Mouse (Mus musculus) adrenal gland, postnatal 36 days (tissue): ENCODE data around the gene Zfp637. TPM values are rescaled to one million over a fixed set of nuclear protein-coding genes. Genes with fewer than 3 reads are reported as not detected.
"Not testable (repeated sequence)": the region's sequence is repeated elsewhere in the genome, so short reads cannot be mapped to it uniquely, and the experiment has no call there.

Source experiments
- DNase-seq, 2 experiments: peaks; one replicate each; pipeline ENCODE4 v3.0.0; 2021; ENCODE audit warnings: mixed read lengths in 1 of 2
- long read RNA-seq, 2 experiments: library from polyadenylated mRNA; stranded (forward); transcript quantifications; one replicate each; pipeline ENCODE4 v2.0.0; 2021; ENCODE audit warnings: borderline sequencing depth in 2 of 2
- total RNA-seq, 2 experiments: library from RNA; stranded (reverse); gene quantifications; 2 replicates each; pipeline ENCODE4 v1.2.3; 2021

The Zfp637 gene
- 10 to 100 TPM; 32.7 to 42.6 TPM for total RNA-seq
- long read RNA-seq, experiment 1, transcript Zfp637-210 (3 exons, 1,098 nt), result major isoform, 21 of 47 reads
- long read RNA-seq, experiment 1, transcript Zfp637-202 (3 exons, 421 nt), result minor isoform, 8 of 47 reads
- long read RNA-seq, experiment 1, partial matches to known transcripts, result 11 of 47 reads
- long read RNA-seq, experiment 1, other reads (novel, unspliced or antisense), result 2 of 47 reads
- long read RNA-seq, experiment 2, transcript Zfp637-210 (3 exons, 1,098 nt), result major isoform, 14 of 18 reads
- long read RNA-seq, experiment 2, partial matches to known transcripts, result 0 of 18 reads
- long read RNA-seq, experiment 2, other reads (novel, unspliced or antisense), result 0 of 18 reads

- DNase-seq, result peak; percentile 96 to 97
These were observed at the start of gene Zfp637 for GRCm38 (mm10) chr6:117840686-117841510. TSS of gene Zfp637 (plus strand) at chr6:117841180.

- no peak for DNase-seq
These were observed 45.7 kb upstream of the Zfp637 start for GRCm38 (mm10) chr6:117795251-117795650.

- DNase-seq, result no peak
These were observed 40.2 kb upstream of the Zfp637 start for GRCm38 (mm10) chr6:117800824-117801223.

- DNase-seq, result no peak
These were observed 39.2 kb upstream of the Zfp637 start for GRCm38 (mm10) chr6:117801801-117802200.

GRCm38 (mm10) chr6:117807756-117808155, 33.2 kb upstream of the Zfp637 start:
- DNase-seq, result no peak

GRCm38 (mm10) chr6:117809816-117810215, 31.2 kb upstream of the Zfp637 start:
- DNase-seq, result no peak

GRCm38 (mm10) chr6:117810717-117811116, 30.3 kb upstream of the Zfp637 start:
- no peak for DNase-seq

GRCm38 (mm10) chr6:117811256-117811655, 29.7 kb upstream of the Zfp637 start:
- DNase-seq, result no peak

- no peak for DNase-seq
These were observed 26.3 kb upstream of the Zfp637 start for GRCm38 (mm10) chr6:117814681-117815080.

- DNase-seq, result no peak
These were observed 23.9 kb upstream of the Zfp637 start for GRCm38 (mm10) chr6:117817108-117817541.

GRCm38 (mm10) chr6:117820327-117820726, 20.7 kb upstream of the Zfp637 start:
- DNase-seq, result no peak

GRCm38 (mm10) chr6:117825369-117825768, 15.6 kb upstream of the Zfp637 start:
- DNase-seq, result peak; percentile 67 to 82

- peak; percentile 69 to 80 for DNase-seq
These were observed 12.7 kb upstream of the Zfp637 start for GRCm38 (mm10) chr6:117828273-117828672.

- no peak for DNase-seq
These were observed 553 bp downstream of the Zfp637 start for GRCm38 (mm10) chr6:117841511-117841955.

GRCm38 (mm10) chr6:117844597-117844996, 3.6 kb downstream of the Zfp637 start:
- DNase-seq, result no peak

GRCm38 (mm10) chr6:117846671-117847070, 5.7 kb downstream of the Zfp637 start:
- DNase-seq, result not testable (repeated sequence)

GRCm38 (mm10) chr6:117847772-117848171, 6.8 kb downstream of the Zfp637 start:
- DNase-seq, result no peak

GRCm38 (mm10) chr6:117848577-117848976, 7.6 kb downstream of the Zfp637 start:
- no peak for DNase-seq

GRCm38 (mm10) chr6:117851747-117852146, 10.8 kb downstream of the Zfp637 start:
- DNase-seq, result no peak

GRCm38 (mm10) chr6:117857990-117858389, 17.0 kb downstream of the Zfp637 start:
- DNase-seq, result no peak

GRCm38 (mm10) chr6:117861848-117862247, 20.9 kb downstream of the Zfp637 start, which contains the start of gene Zfp239:
TSS of gene Zfp239 (plus strand) at chr6:117862100.
- peak; percentile 29 to 43 for DNase-seq

- no peak for DNase-seq
These were observed 21.5 kb downstream of the Zfp637 start for GRCm38 (mm10) chr6:117862465-117862864.
